Mouse (Mus musculus) lung, postnatal 25 days (tissue): ENCODE measurements around the gene Svip.

Experiments used
- DNase-seq: peaks from one replicate; pipeline ENCODE4 v3.0.0; 2022; ENCODE audit warnings: low spot score

Gene Svip

DNA sequence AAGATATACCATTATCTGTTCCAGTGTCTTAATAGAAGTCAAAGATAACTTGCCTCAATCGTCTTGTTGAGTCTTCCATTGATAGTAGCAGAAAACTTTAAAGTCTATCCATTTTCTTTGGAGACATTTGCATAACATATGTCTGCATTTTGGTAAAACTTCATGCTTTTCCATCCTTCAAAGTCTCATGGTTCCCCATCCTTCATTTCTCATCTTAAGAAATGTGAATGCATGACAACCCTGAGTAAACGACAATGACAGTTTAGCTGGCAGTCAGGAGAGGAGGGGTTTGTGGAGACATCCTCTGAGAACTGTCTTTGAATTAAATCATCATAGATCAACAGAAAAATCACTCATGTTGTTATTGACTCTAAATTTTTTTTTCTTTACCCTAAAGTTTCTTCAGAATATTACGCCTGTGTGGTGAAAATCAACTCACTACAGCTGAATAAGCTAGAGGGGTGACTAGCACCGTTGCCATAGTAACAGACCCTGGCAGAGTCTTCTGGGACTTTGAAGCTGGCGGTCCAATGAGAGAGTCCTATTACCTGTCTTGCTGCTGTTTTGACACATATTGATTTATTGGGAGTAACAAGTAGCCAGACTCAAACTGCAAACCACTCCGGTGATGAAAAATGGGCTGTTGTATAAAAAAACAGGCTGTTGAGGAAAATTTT lies 45.0 kb downstream of the Svip start:
- DNase-seq = no peak

DNA sequence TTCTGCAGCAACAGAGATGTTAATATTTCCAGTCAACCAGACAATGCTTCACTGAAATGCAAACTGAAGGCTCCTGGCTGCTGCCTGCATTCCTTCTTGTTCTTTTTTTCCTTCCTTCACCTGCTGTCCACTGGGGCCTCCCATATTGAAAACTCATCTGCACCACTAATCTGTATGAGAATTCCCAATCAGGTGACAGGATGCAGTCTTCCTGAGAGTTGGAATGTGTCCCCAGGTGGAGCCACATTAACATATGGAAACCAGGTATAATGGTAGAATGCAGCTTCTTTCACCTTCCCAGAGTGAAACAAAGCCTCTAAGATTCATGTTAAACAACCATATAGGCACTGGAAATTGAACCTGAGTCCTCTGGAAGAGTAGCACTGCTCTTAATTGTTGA lies 48.1 kb downstream of the Svip start:
- DNase-seq = no peak

DNA sequence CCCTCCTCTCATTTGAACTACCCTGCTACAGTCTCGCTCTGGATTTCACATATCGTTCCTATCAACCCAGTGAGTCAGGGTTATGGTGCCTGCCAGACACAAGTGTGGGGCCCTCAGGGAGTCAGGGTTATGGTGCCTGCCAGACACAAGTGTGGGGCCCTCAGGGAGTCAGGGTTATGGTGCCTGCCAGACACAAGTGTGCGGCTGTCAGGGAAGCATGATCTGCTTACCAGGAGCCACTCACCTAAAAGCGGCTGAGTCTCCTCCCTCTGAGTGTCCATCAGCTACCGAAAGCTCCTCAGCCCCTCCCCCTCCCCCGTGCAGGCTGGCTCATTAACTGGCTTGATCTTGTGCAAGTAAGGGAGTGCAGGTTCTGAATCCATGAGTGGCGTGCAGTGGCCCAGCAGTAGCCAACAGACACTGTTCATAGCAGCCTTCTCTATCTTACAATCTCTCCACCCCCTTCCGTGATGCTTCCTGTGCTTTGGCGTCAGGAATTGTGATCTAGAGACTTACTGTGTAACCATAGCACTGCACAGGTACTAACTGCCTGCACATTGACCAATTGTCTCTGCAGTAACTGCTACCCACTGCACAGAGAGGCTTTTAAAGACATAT lies 50.3 kb downstream of the Svip start:
- DNase-seq = no peak
